Mouse (Mus musculus) ES-E14 (cell line): ENCODE results near the gene Uchl4. TPM values are rescaled to one million over a fixed set of nuclear protein-coding genes. Genes with fewer than 3 reads are reported as not detected.

Experiments
- DNase-seq: peaks from one replicate; pipeline ENCODE4 v3.0.0-alpha.2; 2013; ENCODE audit warnings: low read depth, low spot score
- H3K27ac ChIP-seq: 2 replicates; pipeline ENCODE4 v1.5.1; 2012; ENCODE audit warnings: low read depth, mild to moderate bottlenecking, low read length, moderate library complexity, mixed read lengths; ENCODE audit not compliant: poor library complexity, insufficient read depth, severe bottlenecking
- H3K36me3 ChIP-seq: 2 replicates; pipeline ENCODE4 v1.6.1; 2012; ENCODE audit warnings: mild to moderate bottlenecking, low read length, moderate library complexity, mixed read lengths; ENCODE audit not compliant: control insufficient read depth, poor library complexity, insufficient read depth, severe bottlenecking
- H3K4me1 ChIP-seq, 2 experiments: fragments of 150-350 bp in 1 of 2; sonication (generic) in 1 of 2; 2 replicates each; pipeline ENCODE4 v1.6.1; 2012; ENCODE audit warnings: low read length in 2 of 2, mild to moderate bottlenecking in 1 of 2, mixed read lengths in 1 of 2; ENCODE audit not compliant: control insufficient read depth in 2 of 2, insufficient read depth in 2 of 2, poor library complexity in 1 of 2
- H3K4me3 ChIP-seq, 2 experiments: fragments of 150-350 bp in 1 of 2; sonication (generic) in 1 of 2; 2 replicates each; pipeline ENCODE4 v1.5.1; 2012; ENCODE audit warnings: low read length in 2 of 2, low read depth in 1 of 2, mild to moderate bottlenecking in 1 of 2, mixed read lengths in 1 of 2; ENCODE audit not compliant: insufficient read depth in 1 of 2, poor library complexity in 1 of 2, severe bottlenecking in 1 of 2
- H3K9ac ChIP-seq: 2 replicates; pipeline ENCODE4 v1.6.1; 2012; ENCODE audit warnings: low read depth, mild to moderate bottlenecking, low read length, mixed read lengths; ENCODE audit not compliant: poor library complexity, insufficient read depth, severe bottlenecking
- H3K9me3 ChIP-seq: fragments of 150-350 bp; sonication (generic); 2 replicates; pipeline ENCODE4 v1.6.1; 2012; ENCODE audit warnings: low read depth, mild to moderate bottlenecking, low read length; ENCODE audit not compliant: control insufficient read depth, insufficient read depth
- CHD2 ChIP-seq: IDR thresholded peaks from 2 replicates; pipeline ENCODE4 v1.6.1; 2014; ENCODE audit warnings: mild to moderate bottlenecking, low read depth, low read length, inconsistent platforms
- HCFC1 ChIP-seq: IDR thresholded peaks from 2 replicates; pipeline ENCODE4 v1.6.1; 2012; ENCODE audit warnings: low read length, inconsistent platforms, borderline replicate concordance; ENCODE audit not compliant: insufficient read depth
- MAFK ChIP-seq: IDR thresholded peaks from 2 replicates; pipeline ENCODE4 v1.6.1; 2014; ENCODE audit warnings: mild to moderate bottlenecking, low read depth, low read length, inconsistent platforms; ENCODE audit not compliant: insufficient read depth
- ZC3H11A ChIP-seq: IDR thresholded peaks from 2 replicates; pipeline ENCODE4 v1.6.1; 2012; ENCODE audit warnings: low read depth, mild to moderate bottlenecking, inconsistent platforms, low read length, borderline replicate concordance
- ZNF384 ChIP-seq: IDR thresholded peaks from 2 replicates; pipeline ENCODE4 v1.6.1; 2012; ENCODE audit warnings: low read depth, low read length, inconsistent platforms
- in situ Hi-C, 2 experiments: fragments of 600-800 bp; cut with MboI; formaldehyde crosslinking; loops; one replicate each; pipeline ENCODE4 v1.15.1; 2025; ENCODE audit warnings: low sequenced_read_pairs in 2 of 2, inconsistent platforms in 1 of 2; ENCODE audit not compliant: unreplicated experiment in 2 of 2
- total RNA-seq: library from RNA; depleted of rRNA; stranded (reverse); fragments of 300-350 nt; gene quantifications from 2 replicates; pipeline ENCODE4 v1.2.3, GENCODE M21; 2012

Uchl4 gene
- total RNA-seq, 1 experiment, result 0.54 TPM

DNA sequence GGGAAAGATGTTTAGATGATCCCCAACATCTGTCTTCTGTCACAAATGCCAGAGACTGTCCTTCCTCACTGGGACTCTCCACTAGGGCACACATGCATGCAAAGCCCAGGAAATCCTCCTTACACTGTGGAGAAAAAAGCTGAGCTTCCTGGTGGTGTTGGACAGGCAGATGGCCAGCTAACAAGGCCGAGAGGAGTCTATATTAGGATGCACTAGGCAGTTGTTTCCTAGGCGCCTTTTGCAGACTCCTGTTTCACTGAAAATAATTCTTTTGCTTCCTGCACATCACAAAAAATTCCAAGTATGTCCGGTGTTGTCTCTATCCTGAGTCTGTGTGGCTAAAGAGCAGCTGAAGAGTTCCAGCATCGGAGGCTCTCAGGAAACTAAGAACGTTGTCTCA, 3.8 kb upstream of the Uchl4 start:
- Histone ChIP-seq H3K9me3 (no peaks in the 10 kb centered on the region), H3K4me3 (no peak overlapping the region), H3K36me3 (no peaks in the 10 kb centered on the region; the same call in 1 of the 2 replicates), H3K27ac (no peak overlapping the region), H3K9ac (no peak overlapping the region), H3K4me1 (peaks cover 0 to 3% of the 10 kb centered on the region in 2 experiments; a peak in 3 of 4 replicates)
- DNase-seq, result no peak
- TF ChIP-seq HCFC1 (no peak), MAFK (no peak)
- in situ Hi-C loops, result no loop called here

DNA sequence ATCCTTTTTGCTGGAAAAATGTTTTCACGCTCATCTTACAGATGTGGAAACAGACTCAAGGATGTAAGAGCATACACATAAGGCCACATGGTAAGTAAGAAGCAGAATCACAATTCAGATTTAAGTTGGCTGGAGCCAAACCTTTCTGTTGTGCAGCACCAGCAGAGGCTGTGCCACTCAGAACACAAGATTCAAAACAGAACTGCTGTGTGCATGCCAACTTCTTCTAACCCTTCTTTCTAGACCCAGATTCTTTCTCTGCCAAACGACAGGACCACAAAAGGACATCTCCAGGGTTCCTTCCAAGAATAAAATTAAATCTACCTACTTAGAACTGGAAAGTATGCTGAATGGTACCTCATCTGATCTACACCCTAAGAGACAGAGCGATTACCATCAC, 3.3 kb upstream of the Uchl4 start:
- Histone ChIP-seq H3K9me3 (no peaks in the 10 kb centered on the region), H3K27ac (no peak overlapping the region), H3K4me1 (peaks cover 0 to 3% of the 10 kb centered on the region in 2 experiments; a peak in 3 of 4 replicates), H3K36me3 (no peaks in the 10 kb centered on the region; the same call in 1 of the 2 replicates), H3K9ac (no peak overlapping the region), H3K4me3 (no peak overlapping the region)
- TF ChIP-seq MAFK (no peak), ZC3H11A (no peak), CHD2 (no peak), HCFC1 (no peak), ZNF384 (no peak)
- DNase-seq, result no peak
- in situ Hi-C loops, result no loop called here

DNA sequence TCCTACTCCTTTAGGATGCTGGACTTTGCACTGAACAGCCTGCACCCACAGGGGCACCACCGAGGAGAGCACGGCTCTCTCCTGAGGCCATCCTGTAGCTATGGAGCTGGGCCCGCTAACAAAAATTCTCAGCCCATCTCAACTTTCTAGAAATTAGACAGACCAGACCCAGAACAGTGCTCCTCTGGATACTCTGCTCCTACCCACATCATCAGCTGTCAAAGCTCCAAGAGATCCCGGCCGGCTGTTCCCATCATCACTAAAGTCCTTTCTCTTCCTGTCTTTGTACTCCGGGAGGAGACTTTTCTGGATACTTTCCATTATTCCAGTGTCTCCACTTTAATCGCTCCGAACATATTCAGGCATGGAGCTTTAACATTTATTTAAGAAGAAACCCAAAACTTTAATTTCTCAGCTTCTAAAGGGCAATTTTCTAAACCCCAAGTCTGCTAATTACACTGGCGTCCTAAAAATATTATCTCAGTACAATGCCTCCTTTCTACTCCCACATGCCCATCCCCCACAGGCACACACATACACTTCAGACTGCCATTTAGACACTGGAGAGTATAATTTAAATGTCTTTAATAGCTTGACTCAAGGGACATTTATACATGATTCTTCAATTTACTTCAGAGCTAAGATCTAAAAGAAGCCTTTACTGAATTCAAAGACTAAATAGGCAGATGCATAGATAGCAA, 2.6 kb upstream of the Uchl4 start:
- TF ChIP-seq MAFK (no peak), ZNF384 (no peak), HCFC1 (no peak), CHD2 (no peak), ZC3H11A (no peak)

DNA sequence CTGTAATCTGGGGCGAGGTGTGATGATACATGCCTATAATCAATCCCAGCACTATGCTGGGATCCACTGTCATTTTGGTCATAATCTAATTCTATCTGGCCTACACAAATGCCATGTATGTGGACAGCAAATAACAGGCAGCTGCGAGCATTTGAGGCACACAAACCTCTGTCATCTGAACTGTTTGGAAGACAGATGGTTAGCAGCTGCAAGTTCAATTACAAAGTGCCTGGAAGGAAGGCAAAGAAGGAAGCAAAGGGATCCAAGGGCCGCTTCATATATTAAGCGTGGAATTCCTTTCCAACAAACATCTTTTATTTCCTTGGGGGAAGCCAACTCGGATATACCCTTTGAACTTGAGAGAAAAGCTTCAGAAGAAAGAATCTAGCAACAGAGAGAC, 1.3 kb upstream of the Uchl4 start:
- Histone ChIP-seq H3K4me3 (no peak overlapping the region), H3K9me3 (no peaks in the 10 kb centered on the region), H3K9ac (no peak overlapping the region), H3K36me3 (no peaks in the 10 kb centered on the region; the same call in 1 of the 2 replicates), H3K4me1 (no peaks in the 10 kb centered on the region; a peak in 1 of 4 replicates), H3K27ac (no peak overlapping the region)
- DNase-seq, result no peak
- TF ChIP-seq ZC3H11A, result no peak
- TF ChIP-seq MAFK, result no peak
- TF ChIP-seq HCFC1, result no peak
- no peak for TF ChIP-seq CHD2
- no peak for TF ChIP-seq ZNF384
- in situ Hi-C loops, result no loop called here

More for the DNA sequence above, 2.6 kb upstream of the Uchl4 start:
- Histone ChIP-seq H3K4me1 (peaks cover 0 to 3% of the 10 kb centered on the region in 2 experiments; a peak in 3 of 4 replicates), H3K27ac (no peak overlapping the region), H3K36me3 (no peaks in the 10 kb centered on the region; the same call in 1 of the 2 replicates), H3K9me3 (no peaks in the 10 kb centered on the region), H3K9ac (no peak overlapping the region), H3K4me3 (no peak overlapping the region)
- in situ Hi-C loops, result no loop called here
- DNase-seq, result no peak

DNA sequence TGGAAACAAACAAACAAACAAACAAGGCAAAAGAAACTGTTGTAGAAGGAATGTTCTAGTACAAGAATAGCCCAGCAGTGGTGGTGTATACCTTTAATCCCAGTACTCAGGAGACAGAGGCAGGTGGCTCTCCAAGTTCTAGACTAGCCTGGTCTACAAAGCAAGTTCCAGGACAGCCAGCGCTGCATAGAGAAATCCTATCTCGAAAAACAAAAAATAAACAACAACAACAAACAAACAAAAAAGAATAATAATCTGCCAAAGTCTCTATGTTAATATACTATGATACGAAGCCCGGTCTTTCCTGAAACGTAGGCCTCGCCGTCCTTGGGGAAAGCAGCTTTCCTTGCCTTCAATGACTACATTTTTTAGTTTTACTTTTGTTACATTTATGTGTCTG, 1.1 kb downstream of the Uchl4 start:
- no peaks in the 10 kb centered on the region for H3K9me3 ChIP-seq
- H3K9ac ChIP-seq, result no peak overlapping the region
- H3K36me3 ChIP-seq, result no peaks in the 10 kb centered on the region; the same call in none of the 2 replicates
- TF ChIP-seq ZC3H11A (no peak), MAFK (no peak), CHD2 (no peak), HCFC1 (no peak), ZNF384 (no peak)
- in situ Hi-C loops, result no loop called here
- H3K4me1 ChIP-seq, result peaks cover 0 to 4% of the 10 kb centered on the region in 2 experiments; a peak in 2 of 4 replicates
- H3K27ac ChIP-seq, result no peak overlapping the region
- H3K4me3 ChIP-seq, result no peak overlapping the region
- DNase-seq, result no peak
